Mouse (Mus musculus) layer of hippocampus, postnatal 14 days (tissue): ENCODE data around the gene Pof1b. TPM values are rescaled to one million over a fixed set of nuclear protein-coding genes. Genes with fewer than 3 reads are reported as not detected.

Experiments used
- DNase-seq, 2 experiments: peaks; one replicate each; pipeline ENCODE4 v3.0.0; 2021 to 2022; ENCODE audit warnings: low spot score in 2 of 2, mixed read lengths in 1 of 2
- long read RNA-seq, 2 experiments: library from polyadenylated mRNA; stranded (forward); transcript quantifications; one replicate each; pipeline ENCODE4 v2.0.0; 2021
- total RNA-seq, 2 experiments: library from RNA; stranded (reverse); gene quantifications; 2 replicates each; pipeline ENCODE4 v1.2.3; 2021

The Pof1b gene
- total RNA-seq, result not detected
- long read RNA-seq, experiment 1, result 0 reads
- long read RNA-seq, experiment 2, result 0 reads

- no peak for DNase-seq
These were observed at the start of gene Pof1b for GRCm38 (mm10) chrX:112698508-112698907. Pof1b (minus strand) TSS chrX:112698651.

- no peak for DNase-seq
These were observed 18.1 kb upstream of the Pof1b start for GRCm38 (mm10) chrX:112716587-112716986.

- no peak for DNase-seq
These were observed 4.1 kb downstream of the Pof1b start for GRCm38 (mm10) chrX:112694392-112694791.

GRCm38 (mm10) chrX:112680605-112681004, 17.8 kb downstream of the Pof1b start:
- no peak for DNase-seq

GRCm38 (mm10) chrX:112675525-112675924, 22.9 kb downstream of the Pof1b start:
- no peak for DNase-seq

- DNase-seq, result peak; percentile 16 to 22
These were observed 96.9 kb downstream of the Pof1b start for GRCm38 (mm10) chrX:112601306-112602120.

- DNase-seq, result peak; percentile 57 to 69
These were observed 97.7 kb downstream of the Pof1b start, which contains the start of gene Zfp711 for GRCm38 (mm10) chrX:112600511-112601305. Zfp711 (plus strand) TSS chrX:112600526.

Other genes starting within 250 kb of the Pof1b start
- not detected for gene 2010106E10Rik, start 203.4 kb downstream of the Pof1b start, total RNA-seq
- gene Zfp711, start 98.1 kb downstream of the Pof1b start, total RNA-seq, result 10 to 100 TPM; 14.8 to 16.7 TPM